Mouse (Mus musculus) stomach, embryonic 16.5 days (tissue): Measurements from ENCODE around the gene Zfp512b. TPM values are rescaled to one million over a fixed set of nuclear protein-coding genes. Genes with fewer than 3 reads are reported as not detected.

ENCODE experiments used
- ATAC-seq: fragments of 200-750 bp; cut with Nextera tagmentation; 2 replicates; pipeline ENCODE4 v1.8.0; 2017; ENCODE audit warnings: moderate number of reproducible peaks, moderate TSS enrichment; ENCODE audit not compliant: insufficient read depth, low FRiP score
- H3K27ac ChIP-seq: fragments of 300-500 bp; sonication (generic); 2 replicates; pipeline ENCODE4 v1.5.1; 2014; ENCODE audit warnings: low read length
- H3K27me3 ChIP-seq: fragments of 300-500 bp; sonication (generic); 2 replicates; pipeline ENCODE4 v1.6.1; 2014; ENCODE audit warnings: low read length, control low read depth, mixed read lengths; ENCODE audit not compliant: control insufficient read depth, insufficient read depth
- H3K36me3 ChIP-seq: fragments of 300-500 bp; sonication (generic); 2 replicates; pipeline ENCODE4 v1.6.1; 2014; ENCODE audit warnings: low read length; ENCODE audit not compliant: control insufficient read depth, insufficient read depth
- H3K4me1 ChIP-seq: fragments of 300-500 bp; sonication (generic); 2 replicates; pipeline ENCODE4 v1.6.1; 2014; ENCODE audit warnings: low read length, control low read depth, mixed read lengths; ENCODE audit not compliant: control insufficient read depth, insufficient read depth
- H3K4me2 ChIP-seq: fragments of 300-500 bp; sonication (generic); 2 replicates; pipeline ENCODE4 v1.6.1; 2014; ENCODE audit warnings: low read depth, low read length, mixed read lengths
- H3K4me3 ChIP-seq: fragments of 300-500 bp; sonication (generic); replicated peaks from 2 replicates; pipeline ENCODE4 v1.5.1; 2014; ENCODE audit warnings: mild to moderate bottlenecking, low read length
- H3K9ac ChIP-seq: fragments of 300-500 bp; sonication (generic); 2 replicates; pipeline ENCODE4 v1.6.1; 2014; ENCODE audit warnings: low read length
- H3K9me3 ChIP-seq: fragments of 300-500 bp; sonication (generic); replicated peaks from 2 replicates; pipeline ENCODE4 v1.6.1; 2016; ENCODE audit warnings: low read length, control low read depth; ENCODE audit not compliant: control insufficient read depth
- WGBS: fragments of 180-500 bp; shearing (Covaris S2); extraction: QIAGEN DNeasy Blood & Tissue Kit; methylation state at CpG from one replicate; pipeline ENCODE4 v1.1.7; 2014; 5-methylcytosine and 5-hydroxymethylcytosine counted together
- polyA plus RNA-seq: library from polyadenylated mRNA; unstranded; fragments of >200 nt; fragmentation: Nextera tagmentation; extraction: Ambion mirVana; gene quantifications from 2 replicates; pipeline ENCODE4 v1.2.1, GENCODE M21; 2015

Gene Zfp512b
- polyA plus RNA-seq, 1 experiment from 2014 or later = 33.8 TPM

- Histone ChIP-seq H3K36me3 (peaks cover 19% of the 10 kb centered on the region), H3K4me3 (no peak within 1 kb of the TSS), H3K27ac (no peak within 1 kb of the TSS), H3K27me3 (no peaks in the 10 kb centered on the region), H3K9ac (no peak within 1 kb of the TSS), H3K9me3 (no peaks in the 10 kb centered on the region), H3K4me1 (peaks cover 16% of the 10 kb centered on the region), H3K4me2 (no peak within 1 kb of the TSS)
- 91% methylated on average over 4 of the region's 4 CpGs for WGBS
- no peak for ATAC-seq
Observed at GRCm38 (mm10) chr2:181584411-181584942, 8.1 kb downstream of the Zfp512b start, which contains the start of gene Uckl1. Uckl1 (minus strand) TSS chr2:181584892.

GRCm38 (mm10) chr2:181583460-181584257 is 8.9 kb downstream of the Zfp512b start:
- no peak overlapping the region for H3K4me2 ChIP-seq
- H3K9ac ChIP-seq = no peak overlapping the region
- 85% methylated on average over 3 of the region's 3 CpGs for WGBS
- H3K4me3 ChIP-seq = no peak overlapping the region
- H3K9me3 ChIP-seq = no peaks in the 10 kb centered on the region
- peaks cover 24% of the 10 kb centered on the region for H3K4me1 ChIP-seq
- peaks cover 19% of the 10 kb centered on the region for H3K36me3 ChIP-seq
- ATAC-seq = no peak
- no peaks in the 10 kb centered on the region for H3K27me3 ChIP-seq
- no peak overlapping the region for H3K27ac ChIP-seq

- H3K27ac ChIP-seq = no peak overlapping the region
- H3K4me2 ChIP-seq = no peak overlapping the region
- no peak for ATAC-seq
- H3K36me3 ChIP-seq = peaks cover 19% of the 10 kb centered on the region
- no peak overlapping the region for H3K9ac ChIP-seq
- WGBS = 76% methylated on average over 1 of the region's 1 CpGs
- H3K4me1 ChIP-seq = peaks cover 31% of the 10 kb centered on the region
- H3K27me3 ChIP-seq = no peaks in the 10 kb centered on the region
- no peak overlapping the region for H3K4me3 ChIP-seq
- H3K9me3 ChIP-seq = no peaks in the 10 kb centered on the region
Observed at GRCm38 (mm10) chr2:181582939-181583338, 9.7 kb downstream of the Zfp512b start.

GRCm38 (mm10) chr2:181582358-181582757 is 10.2 kb downstream of the Zfp512b start:
- H3K27me3 ChIP-seq = no peaks in the 10 kb centered on the region
- ATAC-seq = no peak
- H3K27ac ChIP-seq = peak overlapping the region; percentile 98; the same call in 1 of the 2 replicates
- H3K4me3 ChIP-seq = no peak overlapping the region
- peaks cover 19% of the 10 kb centered on the region for H3K36me3 ChIP-seq
- no peaks in the 10 kb centered on the region for H3K9me3 ChIP-seq
- H3K9ac ChIP-seq = peak overlapping the region; percentile 96; the same call in 1 of the 2 replicates
- H3K4me1 ChIP-seq = peaks cover 34% of the 10 kb centered on the region
- peak overlapping the region; percentile 97 for H3K4me2 ChIP-seq
- WGBS = 75% methylated on average over 2 of the region's 2 CpGs

GRCm38 (mm10) chr2:181581402-181582120 is 11.0 kb downstream of the Zfp512b start:
- H3K9ac ChIP-seq = peak overlapping the region; percentile 96
- WGBS = under 1% methylated on average over 49 of the region's 49 CpGs
- peaks cover 17% of the 10 kb centered on the region for H3K36me3 ChIP-seq
- ATAC-seq = peak; percentile 83
- H3K4me3 ChIP-seq = peak overlapping the region; percentile 80
- H3K27me3 ChIP-seq = no peaks in the 10 kb centered on the region
- H3K27ac ChIP-seq = peak overlapping the region; percentile 98
- H3K4me1 ChIP-seq = peaks cover 34% of the 10 kb centered on the region
- no peaks in the 10 kb centered on the region for H3K9me3 ChIP-seq
- H3K4me2 ChIP-seq = peak overlapping the region; percentile 97

- peaks cover 34% of the 10 kb centered on the region for H3K4me1 ChIP-seq
- no peaks in the 10 kb centered on the region for H3K27me3 ChIP-seq
- peak overlapping the region; percentile 97 for H3K4me2 ChIP-seq
- peaks cover 12% of the 10 kb centered on the region for H3K36me3 ChIP-seq
- WGBS = 0% methylated on average over 11 of the region's 11 CpGs
- H3K27ac ChIP-seq = peak overlapping the region; percentile 98
- peak overlapping the region; percentile 96 for H3K9ac ChIP-seq
- peak overlapping the region; percentile 80 for H3K4me3 ChIP-seq
- H3K9me3 ChIP-seq = no peaks in the 10 kb centered on the region
- ATAC-seq = peak; percentile 88
Observed at GRCm38 (mm10) chr2:181581016-181581401, 11.6 kb downstream of the Zfp512b start.

- peak overlapping the region; percentile 80 for H3K4me3 ChIP-seq
- no peaks in the 10 kb centered on the region for H3K27me3 ChIP-seq
- H3K9ac ChIP-seq = peak overlapping the region; percentile 73
- H3K27ac ChIP-seq = peak overlapping the region; percentile 98
- H3K4me2 ChIP-seq = peak overlapping the region; percentile 97
- WGBS = 79% methylated on average over 5 of the region's 5 CpGs
- H3K4me1 ChIP-seq = peaks cover 34% of the 10 kb centered on the region
- ATAC-seq = no peak
- no peaks in the 10 kb centered on the region for H3K9me3 ChIP-seq
- peaks cover 9% of the 10 kb centered on the region; the same call in 1 of the 2 replicates for H3K36me3 ChIP-seq
Observed at GRCm38 (mm10) chr2:181580131-181580772, 12.4 kb downstream of the Zfp512b start.

- Histone ChIP-seq H3K9me3 (no peaks in the 10 kb centered on the region), H3K4me3 (no peak overlapping the region), H3K4me1 (peaks cover 34% of the 10 kb centered on the region), H3K9ac (0 out of 2 replicates have a peak overlapping the region, but pooled peaks have one; percentile 73), H3K36me3 (0 out of 2 replicates have a peak, but pooled peaks cover 4% of the 10 kb centered on the region), H3K4me2 (no peak overlapping the region), H3K27me3 (no peaks in the 10 kb centered on the region), H3K27ac (no peak overlapping the region)
- no peak for ATAC-seq
- WGBS = 81% methylated on average over 1 of the region's 1 CpGs
Observed at GRCm38 (mm10) chr2:181579681-181580080, 12.9 kb downstream of the Zfp512b start.
